Mouse (Mus musculus) common myeloid progenitor, adult 5-6 weeks (primary cell): ENCODE data around the gene Ccl22. TPM values are rescaled to one million over a fixed set of nuclear protein-coding genes. Genes with fewer than 3 reads are reported as not detected.

Experiments
- ATAC-seq: replicated peaks from 2 replicates; pipeline ENCODE4 v1.8.0; 2016; ENCODE audit warnings: low read depth, mild to moderate bottlenecking, moderate TSS enrichment, inconsistent platforms; ENCODE audit not compliant: poor library complexity, severe bottlenecking
- total RNA-seq: library from RNA; stranded (forward); fragments of 200-1000, 187-1606 nt; gene quantifications from 2 replicates; pipeline ENCODE4 v1.2.3, GENCODE M21; 2017

The Ccl22 gene
- total RNA-seq, 1 experiment from 2014 or later = not detected

DNA sequence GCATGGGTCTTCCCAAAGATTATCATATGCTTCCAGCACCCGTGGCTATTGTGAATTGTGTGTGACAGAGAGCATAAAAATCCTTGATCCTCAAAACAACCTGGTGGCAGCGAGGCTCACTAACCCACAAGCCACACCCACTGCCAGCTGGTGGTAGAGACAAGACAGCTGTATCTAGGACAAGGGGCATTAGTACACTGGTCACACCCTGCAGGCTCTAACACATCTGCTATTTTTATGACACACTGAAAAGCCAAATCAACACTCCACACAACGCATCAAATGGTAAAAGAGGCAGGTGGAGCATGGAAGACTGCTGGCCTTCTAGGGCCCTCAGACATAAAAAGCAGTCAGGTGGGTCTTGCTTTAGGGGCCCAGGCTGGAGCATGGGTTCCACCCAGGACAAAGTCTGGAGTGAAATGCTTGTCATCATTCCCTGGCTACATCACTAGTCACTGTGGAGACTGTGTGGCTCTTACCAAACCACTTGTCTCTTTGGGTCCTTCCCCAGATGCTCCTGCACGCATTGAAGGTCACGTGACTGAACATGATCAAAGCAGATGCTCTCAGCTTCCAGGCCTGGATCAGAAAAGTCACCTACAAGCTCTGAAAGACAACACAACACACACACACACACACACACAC, 11.4 kb upstream of the Ccl22 start:
- ATAC-seq = peak; percentile 87

GRCm38 (mm10) chr8:94734735-94735350, 10.5 kb upstream of the Ccl22 start:
- ATAC-seq = no peak

- ATAC-seq = 0 out of 2 replicates have a peak, but pooled peaks have one; percentile 34
Measured at GRCm38 (mm10) chr8:94735426-94736094, 9.8 kb upstream of the Ccl22 start.

- ATAC-seq = no peak
Measured at GRCm38 (mm10) chr8:94739829-94740228, 5.6 kb upstream of the Ccl22 start.

DNA sequence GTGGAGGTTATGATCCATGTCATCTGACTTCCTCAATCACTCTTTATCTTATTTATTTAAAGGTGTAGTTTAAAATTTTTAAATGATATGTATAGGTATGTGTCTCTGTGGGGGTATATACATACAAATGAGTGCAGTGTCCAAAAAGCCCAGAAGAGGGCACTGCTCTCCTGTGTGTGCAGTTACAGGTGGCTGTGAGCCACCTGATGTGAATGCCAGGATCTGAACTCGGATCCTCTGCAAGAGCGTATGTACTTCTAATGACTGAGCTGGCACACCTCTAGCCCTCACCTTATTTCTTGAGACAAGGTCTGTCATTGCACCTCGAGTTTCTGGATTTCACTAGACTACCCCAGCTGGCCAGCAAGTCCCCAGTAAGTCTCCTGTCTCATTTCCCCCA, 4.8 kb upstream of the Ccl22 start:
- no peak for ATAC-seq

- no peak for ATAC-seq
Measured at GRCm38 (mm10) chr8:94741726-94742125, 3.7 kb upstream of the Ccl22 start.

GRCm38 (mm10) chr8:94744484-94744883, 906 bp upstream of the Ccl22 start:
- no peak for ATAC-seq

- no peak for ATAC-seq
Measured at GRCm38 (mm10) chr8:94744972-94745371, 418 bp upstream of the Ccl22 start.

- no peak for ATAC-seq
Measured at GRCm38 (mm10) chr8:94746832-94747231, 1.4 kb downstream of the Ccl22 start.

GRCm38 (mm10) chr8:94748363-94748762, 3.0 kb downstream of the Ccl22 start:
- no peak for ATAC-seq

DNA sequence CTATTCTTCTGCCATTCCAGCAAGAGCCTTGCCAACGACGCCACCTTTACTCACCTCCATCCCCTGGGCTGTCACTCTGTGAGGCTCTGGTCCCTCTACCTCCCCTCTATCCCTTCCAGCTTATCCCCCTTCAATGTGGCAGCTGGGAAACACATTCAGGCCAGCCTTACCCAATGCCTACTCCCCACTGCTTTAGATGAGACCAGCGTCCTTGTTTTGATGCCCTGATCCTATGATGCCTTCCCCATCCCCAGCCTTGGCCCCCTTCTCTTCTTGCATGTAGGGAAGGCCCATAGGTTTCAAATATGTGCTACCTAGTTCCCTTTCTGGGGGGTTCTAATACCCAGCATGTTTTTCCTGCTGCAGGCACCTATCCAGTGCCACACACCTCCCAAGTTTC, 4.6 kb downstream of the Ccl22 start:
- ATAC-seq = no peak

DNA sequence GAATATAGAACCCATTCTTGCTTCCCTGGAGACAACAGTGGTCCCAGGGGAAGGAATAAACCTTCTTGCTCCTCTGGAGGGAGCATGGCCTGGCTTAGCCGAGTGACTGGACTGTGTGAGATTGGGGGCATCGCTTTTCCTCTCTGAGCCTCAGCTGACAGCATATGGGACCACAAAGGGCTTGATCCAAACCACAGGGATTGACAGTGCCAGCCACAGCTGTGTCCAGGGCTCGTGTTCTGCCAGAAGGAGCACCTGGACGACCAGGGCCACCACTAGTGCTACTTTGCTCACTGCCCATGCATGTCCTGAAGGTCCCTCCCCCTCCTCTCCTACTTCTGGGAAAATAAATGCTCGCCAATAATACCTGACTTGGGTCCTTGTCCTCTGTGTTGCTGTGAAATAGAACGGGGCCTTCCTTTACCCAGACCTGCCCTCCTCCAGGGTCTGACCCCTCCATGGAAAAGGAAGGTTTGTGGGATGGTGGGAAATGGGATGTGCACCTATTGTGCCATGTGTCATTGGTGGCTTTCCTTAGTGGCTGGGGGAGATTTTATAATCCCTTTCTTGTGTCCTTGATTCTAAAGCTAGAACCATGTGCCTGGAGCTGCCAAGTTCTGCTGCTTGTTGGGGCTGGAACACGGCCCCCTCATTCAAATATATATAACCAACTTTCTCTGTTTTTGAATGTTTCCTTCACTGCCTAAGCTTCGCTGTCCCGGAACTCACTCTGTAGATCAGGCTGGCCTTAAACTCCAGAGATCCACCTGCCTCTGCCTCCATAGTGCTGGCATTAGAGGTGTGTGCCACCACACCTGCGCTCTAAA, 5.8 kb downstream of the Ccl22 start:
- ATAC-seq = no peak

GRCm38 (mm10) chr8:94754006-94754405, 8.6 kb downstream of the Ccl22 start:
- ATAC-seq = no peak

DNA sequence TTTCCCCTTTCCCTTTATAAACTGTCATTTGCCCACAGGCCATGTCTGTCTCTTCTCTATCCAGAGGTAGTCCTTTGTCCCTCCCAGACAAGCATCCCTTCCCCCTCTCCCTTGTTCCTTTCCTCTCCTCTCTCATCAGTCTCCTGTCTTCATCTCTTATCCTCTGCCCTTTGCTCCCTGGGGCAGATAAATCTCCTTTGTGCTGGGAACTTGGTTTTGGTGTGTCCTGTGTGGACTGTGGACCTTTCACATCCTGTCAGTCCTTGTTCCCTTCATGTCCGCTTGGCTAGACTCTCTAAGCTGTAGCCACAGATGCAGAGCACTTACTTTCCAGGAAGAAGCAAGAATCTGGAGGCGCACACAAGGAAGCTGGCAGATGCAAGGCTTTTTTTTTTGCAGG, 9.1 kb downstream of the Ccl22 start:
- ATAC-seq = no peak

GRCm38 (mm10) chr8:94767035-94767434, 21.6 kb downstream of the Ccl22 start:
- no peak for ATAC-seq

DNA sequence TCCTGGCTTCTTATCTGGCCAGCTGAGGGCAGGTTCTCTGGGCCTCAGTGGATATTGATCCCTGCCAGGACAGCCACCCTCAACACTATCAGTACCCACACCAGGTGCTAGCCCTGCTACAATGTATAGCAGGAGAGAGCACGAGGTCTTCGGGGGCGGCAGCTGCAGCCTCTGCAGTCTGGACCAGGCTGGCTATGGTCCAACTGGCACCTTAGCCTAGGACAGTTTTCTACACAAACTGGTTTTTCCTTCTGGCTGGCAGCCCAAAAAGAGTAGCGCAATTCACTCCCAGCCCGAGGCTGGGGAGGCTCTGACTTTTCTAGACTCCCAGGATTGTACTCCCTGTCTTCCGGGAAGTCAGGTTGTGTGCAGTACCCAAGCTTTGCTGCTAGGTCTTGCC, 25.6 kb downstream of the Ccl22 start:
- 0 out of 2 replicates have a peak, but pooled peaks have one; percentile 19 for ATAC-seq

DNA sequence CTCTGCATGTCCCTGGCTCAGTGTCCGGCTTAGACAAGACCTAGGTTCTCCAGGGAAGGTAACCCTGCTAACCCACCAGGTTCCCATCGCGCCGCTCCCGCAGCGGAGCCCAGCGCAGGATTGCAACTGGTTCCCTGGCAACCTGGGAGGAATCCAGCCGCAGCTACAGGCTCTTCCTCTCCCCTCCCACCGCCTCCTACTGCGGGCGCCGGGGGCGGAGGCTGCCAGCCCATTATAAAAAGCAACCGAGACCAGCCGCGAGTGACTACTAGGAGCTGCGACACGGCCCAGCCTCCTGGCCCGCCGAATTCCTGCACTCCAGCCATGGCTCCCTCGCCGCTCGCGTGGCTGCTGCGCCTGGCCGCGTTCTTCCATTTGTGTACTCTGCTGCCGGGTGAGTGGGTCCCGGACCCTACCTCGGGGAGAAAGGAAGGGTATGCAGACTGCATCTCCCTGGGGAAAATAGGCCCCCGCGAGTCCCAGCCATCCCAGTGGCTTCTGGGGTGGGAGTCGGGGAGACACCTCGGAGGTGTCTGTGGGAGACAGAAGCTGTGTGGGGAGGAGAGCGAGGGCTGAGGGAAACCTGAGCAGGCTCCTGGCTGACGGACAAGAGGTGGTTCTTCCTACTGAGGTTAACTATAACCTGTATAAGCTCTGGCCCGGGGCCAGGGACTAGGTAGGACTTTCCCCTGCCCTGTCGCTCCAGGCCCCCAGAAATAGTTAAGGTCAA, 26.7 kb downstream of the Ccl22 start, which contains the start of gene Cx3cl1:
Gene Cx3cl1, plus strand, starts transcription at position 69 of the 730 bp plus-strand sequence.
- ATAC-seq = peak; percentile 85

DNA sequence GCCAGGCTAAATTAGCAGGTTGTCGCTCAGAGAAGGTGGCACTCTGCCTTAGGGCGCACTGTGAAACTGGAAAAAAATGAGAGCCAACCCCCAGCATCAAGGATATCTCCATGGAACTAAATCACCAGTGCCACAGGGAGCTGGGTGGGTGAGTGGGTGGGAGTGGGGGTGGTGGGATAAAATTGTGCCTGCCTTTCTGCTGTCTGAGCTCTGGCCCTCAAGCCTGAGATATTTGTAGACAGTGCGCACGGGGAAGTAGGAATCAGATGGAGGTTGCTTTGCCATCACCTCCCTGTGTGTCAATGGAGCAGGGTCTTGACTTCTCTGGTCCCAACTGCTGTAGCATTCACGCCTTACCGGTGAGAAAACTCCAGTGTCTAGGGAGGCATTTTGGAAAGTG, 27.7 kb downstream of the Ccl22 start:
- no peak for ATAC-seq

DNA sequence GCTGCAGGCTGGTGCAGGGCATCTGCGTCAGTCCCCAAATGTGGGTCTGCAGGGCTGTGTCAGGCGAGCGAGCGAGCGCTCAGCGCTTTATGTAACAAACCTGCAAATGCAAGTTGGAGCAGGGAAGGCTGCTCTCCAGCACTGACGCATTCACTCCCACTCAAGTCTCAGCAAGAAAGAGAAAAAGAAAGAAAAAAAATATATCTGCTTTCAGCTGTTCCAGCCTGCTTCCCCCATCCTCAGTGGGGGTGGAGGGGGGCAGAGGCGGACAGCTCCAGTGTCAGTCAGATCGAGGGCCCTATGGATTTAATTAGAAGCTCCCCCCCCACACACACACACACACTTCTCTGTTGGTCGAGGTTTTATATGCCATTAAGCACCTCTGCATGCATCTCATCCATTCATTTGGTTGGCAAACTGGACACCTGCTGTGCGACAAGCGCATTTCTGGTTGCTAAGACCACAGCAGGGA, 28.3 kb downstream of the Ccl22 start:
- ATAC-seq = no peak

DNA sequence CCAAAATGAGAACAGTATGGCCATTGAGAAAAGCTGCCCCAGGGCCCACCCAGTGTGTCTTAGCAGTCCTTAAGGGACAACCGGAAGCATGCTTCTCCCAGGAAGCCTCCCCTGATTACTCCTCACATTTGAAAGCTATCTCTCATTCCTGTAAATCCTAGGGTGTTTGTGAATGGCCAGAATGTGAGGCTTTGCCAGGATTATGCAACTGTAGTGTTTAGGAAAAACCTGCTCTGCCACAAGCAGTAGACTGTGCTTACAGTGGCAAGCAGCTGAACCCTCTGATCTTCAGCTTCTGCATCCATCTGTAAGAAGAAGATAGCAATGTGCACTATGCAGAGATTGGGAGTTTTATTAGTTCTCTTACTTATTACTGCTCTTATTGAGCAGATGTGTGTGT, 29.2 kb downstream of the Ccl22 start:
- no peak for ATAC-seq
